Mouse (Mus musculus) macrophage (primary cell): ENCODE results near the gene Mrc2. TPM values are rescaled to one million over a fixed set of nuclear protein-coding genes. Genes with fewer than 3 reads are reported as not detected.

Experiments
- H3K27ac ChIP-seq: fragments of 350-480 bp; formaldehyde crosslinking; 2 replicates; pipeline ENCODE4 v1.9.0; 2021
- H3K36me3 ChIP-seq: fragments of 350-480 bp; formaldehyde crosslinking; 2 replicates; pipeline ENCODE4 v1.9.0; 2021; ENCODE audit errors: inconsistent target
- H3K4me3 ChIP-seq: fragments of 350-480 bp; formaldehyde crosslinking; 2 replicates; pipeline ENCODE4 v1.9.0; 2021; ENCODE audit errors: inconsistent target
- H3K79me2 ChIP-seq: fragments of 350-480 bp; formaldehyde crosslinking; 2 replicates; pipeline ENCODE4 v1.9.0; 2021; ENCODE audit errors: inconsistent target
- WGBS: methylation state at CpG from one replicate; pipeline ENCODE4 v1.1.7; 2026; ENCODE audit warnings: inconsistent platforms; ENCODE audit not compliant: missing documents; 5-methylcytosine and 5-hydroxymethylcytosine counted together
- polyA plus RNA-seq: library from polyadenylated mRNA; stranded (reverse); fragments of 250-400 nt; gene quantifications from 3 replicates; pipeline ENCODE4 v1.2.4, GENCODE M21; 2018; ENCODE audit warnings: inconsistent platforms

The Mrc2 gene
- polyA plus RNA-seq, 1 experiment from 2014 or later = not detected

DNA sequence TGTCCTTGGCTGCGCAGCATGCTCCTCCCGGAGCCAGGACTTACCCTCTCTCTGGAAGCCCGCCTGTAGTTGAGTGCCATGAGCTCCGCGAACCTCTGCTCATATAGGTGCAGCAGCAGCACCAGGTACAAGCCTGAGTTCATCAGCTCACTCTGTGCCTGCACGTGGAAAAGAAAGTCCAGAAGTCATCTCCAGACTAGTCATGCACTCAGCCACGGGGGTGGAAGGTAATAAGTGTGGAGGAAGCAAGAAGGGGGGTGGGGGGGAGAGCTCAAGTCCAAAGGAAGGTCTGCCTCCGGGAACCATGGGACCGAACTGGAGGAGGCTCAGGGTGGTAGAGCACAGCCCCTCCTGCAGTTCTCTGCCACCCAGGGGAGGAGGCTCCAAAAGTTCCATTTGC, 79.4 kb downstream of the Mrc2 start:
- H3K27ac ChIP-seq = no peak overlapping the region
- H3K36me3 ChIP-seq = no peaks in the 10 kb centered on the region
- WGBS = 76% methylated on average over 9 of the region's 9 CpGs
- no peak overlapping the region for H3K4me3 ChIP-seq
- no peaks in the 10 kb centered on the region for H3K79me2 ChIP-seq

DNA sequence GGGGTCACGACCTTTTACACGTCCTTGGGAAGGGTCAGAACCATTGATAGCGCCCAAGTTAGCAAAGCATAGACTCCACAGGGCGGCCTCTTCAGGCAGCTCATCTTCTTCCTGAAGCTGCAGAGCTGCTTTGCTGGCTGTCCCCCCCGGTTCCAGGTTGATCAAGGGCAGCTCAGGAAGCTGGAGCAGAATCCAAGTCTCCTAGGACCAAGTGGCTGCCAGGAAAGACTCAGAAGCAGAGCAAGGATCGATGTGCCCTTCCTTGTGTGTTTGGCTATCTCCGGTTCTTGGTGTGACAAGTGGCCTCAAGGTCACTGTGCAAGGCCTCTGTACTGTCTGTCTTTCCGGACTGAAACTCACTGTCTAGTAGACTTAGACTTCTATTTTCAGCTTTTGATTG, 81.4 kb downstream of the Mrc2 start:
- Histone ChIP-seq H3K79me2 (no peaks in the 10 kb centered on the region), H3K36me3 (no peaks in the 10 kb centered on the region), H3K4me3 (no peak overlapping the region), H3K27ac (no peak overlapping the region)
- 93% methylated on average over 8 of the region's 8 CpGs for WGBS

DNA sequence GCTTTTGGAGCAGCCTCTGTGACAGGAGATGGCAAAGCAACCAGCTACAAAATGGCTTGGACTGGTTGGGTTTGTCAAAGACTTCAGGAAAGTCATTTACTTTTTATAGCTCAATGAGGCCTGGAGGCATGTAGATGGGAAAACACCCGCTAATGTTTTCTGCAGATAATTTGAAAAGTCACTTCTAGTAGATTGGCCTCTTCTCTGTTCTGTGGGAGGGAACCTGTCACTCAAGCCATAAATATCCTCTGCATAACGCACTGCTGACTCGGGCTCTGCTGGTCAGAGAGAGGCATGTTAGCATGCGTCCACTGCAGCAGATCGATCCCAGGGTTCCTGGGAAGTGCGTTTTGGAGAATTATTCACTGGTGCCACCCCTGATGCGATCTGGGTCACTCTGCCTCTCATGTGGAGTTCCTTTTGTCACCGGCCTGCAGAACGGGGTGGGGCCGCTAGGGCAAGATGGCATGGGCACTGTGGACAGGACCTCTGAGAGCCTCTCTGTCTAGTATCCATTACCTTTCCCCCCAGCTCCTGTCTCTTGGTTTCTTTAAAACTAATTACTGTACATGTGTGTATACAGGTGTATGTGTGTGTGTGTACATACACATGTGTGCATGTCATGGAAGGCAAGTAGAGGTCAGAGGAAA, 82.2 kb downstream of the Mrc2 start:
- no peak overlapping the region for H3K27ac ChIP-seq
- no peaks in the 10 kb centered on the region for H3K79me2 ChIP-seq
- no peaks in the 10 kb centered on the region for H3K36me3 ChIP-seq
- WGBS = 62% methylated on average over 10 of the region's 10 CpGs
- no peak overlapping the region for H3K4me3 ChIP-seq

DNA sequence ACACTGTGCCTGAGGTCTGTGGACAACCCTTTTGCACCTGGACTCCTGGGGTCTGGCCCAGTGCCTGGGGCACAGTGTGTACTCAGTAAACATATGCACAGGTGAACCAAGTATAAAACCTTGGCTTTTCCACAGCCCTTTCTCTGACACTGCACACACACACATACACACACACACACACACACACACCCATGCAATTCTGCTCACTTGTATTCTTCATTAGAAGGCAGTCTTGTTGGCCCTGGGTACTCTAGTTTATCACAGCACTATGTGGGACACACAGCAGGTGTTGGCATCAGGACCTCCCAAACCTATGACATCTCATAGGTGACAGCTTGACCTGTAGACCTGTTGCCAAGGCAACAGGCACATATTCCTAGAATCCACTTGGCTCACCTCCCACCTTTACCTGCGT, 83.4 kb downstream of the Mrc2 start:
- H3K27ac ChIP-seq = no peak overlapping the region
- 67% methylated on average over 1 of the region's 1 CpGs for WGBS
- no peaks in the 10 kb centered on the region for H3K79me2 ChIP-seq

DNA sequence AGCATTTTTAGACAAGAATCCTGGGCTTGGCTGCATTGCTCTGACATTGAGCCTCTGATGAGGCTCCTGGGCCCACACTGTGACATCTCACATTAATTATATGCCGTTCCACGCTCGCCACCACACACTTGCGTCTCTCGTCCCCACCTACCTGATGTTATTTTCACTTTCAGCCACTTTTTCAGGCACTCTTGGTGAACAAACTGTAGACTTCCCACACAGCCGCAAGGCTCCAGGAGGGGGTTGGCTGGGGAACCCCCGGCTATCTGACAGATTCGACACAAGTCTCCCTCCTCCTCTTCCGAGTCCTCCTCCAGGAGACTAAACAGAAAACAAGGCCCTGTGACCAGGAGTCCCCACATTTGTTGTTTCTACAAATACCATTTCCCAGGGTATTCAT, 92.8 kb downstream of the Mrc2 start:
- WGBS = 92% methylated on average over 9 of the region's 9 CpGs
- H3K36me3 ChIP-seq = no peaks in the 10 kb centered on the region
- H3K4me3 ChIP-seq = no peak overlapping the region
- no peaks in the 10 kb centered on the region for H3K79me2 ChIP-seq
- H3K27ac ChIP-seq = no peak overlapping the region

More for the DNA sequence above, 83.4 kb downstream of the Mrc2 start:
- H3K4me3 ChIP-seq = no peak overlapping the region
- H3K36me3 ChIP-seq = no peaks in the 10 kb centered on the region

DNA sequence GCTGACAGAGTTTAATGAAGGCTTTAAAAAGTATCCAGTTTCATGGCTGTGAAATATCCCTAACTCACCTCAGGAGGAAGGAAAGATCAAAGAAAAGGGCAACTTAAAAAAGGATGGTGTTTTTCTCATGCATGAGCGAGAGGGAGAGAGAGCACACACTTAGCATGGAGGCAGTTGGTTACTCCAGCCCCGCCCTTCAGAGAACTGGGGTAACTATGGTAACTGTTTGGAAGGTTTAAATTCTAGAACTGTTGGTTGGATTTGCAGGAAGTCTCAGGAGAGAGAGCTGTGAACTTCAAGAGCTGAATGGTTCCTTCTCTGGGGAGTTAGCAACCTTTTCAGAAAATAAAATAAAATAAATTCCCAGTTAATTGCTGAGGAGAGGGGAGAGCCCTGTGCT, 96.2 kb downstream of the Mrc2 start:
- no peak overlapping the region for H3K4me3 ChIP-seq
- no peaks in the 10 kb centered on the region for H3K36me3 ChIP-seq
- no peaks in the 10 kb centered on the region for H3K79me2 ChIP-seq
- 57% methylated on average over 2 of the region's 2 CpGs for WGBS
- no peak overlapping the region for H3K27ac ChIP-seq

DNA sequence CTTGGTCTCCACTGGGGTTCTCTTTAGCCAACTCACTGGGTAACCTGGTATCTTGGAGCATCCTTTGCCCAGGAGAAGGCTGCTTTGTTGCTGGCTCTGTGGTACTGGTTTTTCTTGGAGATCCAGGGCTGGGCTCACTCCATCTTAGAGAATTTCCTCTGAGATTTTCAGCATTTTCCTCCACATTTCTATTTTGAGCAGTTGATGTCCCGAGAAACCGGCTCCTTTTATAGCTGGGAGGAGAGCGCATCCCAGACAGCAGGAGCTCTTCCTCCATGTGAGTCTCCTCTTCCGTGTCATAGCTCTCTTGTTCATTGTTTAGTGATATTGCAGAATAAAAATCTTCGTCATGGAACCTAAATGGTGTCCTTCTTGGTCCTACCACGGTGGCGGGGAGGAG, 97.8 kb downstream of the Mrc2 start:
- H3K36me3 ChIP-seq = no peaks in the 10 kb centered on the region
- no peak overlapping the region for H3K4me3 ChIP-seq
- H3K79me2 ChIP-seq = no peaks in the 10 kb centered on the region
- WGBS = 90% methylated on average over 7 of the region's 7 CpGs
- no peak overlapping the region for H3K27ac ChIP-seq

Other genes with a start within 250 kb of the Mrc2 start
- not detected in 3 replicates for gene Efcab3, start 229.1 kb upstream of the Mrc2 start, polyA plus RNA-seq
- 11.3 to 21.5 TPM (median 16.6 TPM) in 3 replicates for gene Mettl2, start 166.2 kb upstream of the Mrc2 start, polyA plus RNA-seq
- not detected in 3 replicates for gene Gm10842, start 145.8 kb upstream of the Mrc2 start, polyA plus RNA-seq
- gene Tlk2, start 113.8 kb upstream of the Mrc2 start, polyA plus RNA-seq = 24.2 to 43.0 TPM (median 26.1 TPM) in 3 replicates
- not detected in 3 replicates for gene March10, start 164.1 kb downstream of the Mrc2 start, polyA plus RNA-seq